Mouse (Mus musculus): Measurements from ENCODE around the gene Casp7. TPM values are rescaled to one million over a fixed set of nuclear protein-coding genes. Genes with fewer than 3 reads are reported as not detected.
A peak's percentile ranks its signal among the peaks of the same experiment; 100 is the strongest.
"Not testable (repeated sequence)": the region's sequence is repeated elsewhere in the genome, so short reads cannot be mapped to it uniquely, and the experiment has no call there.

The Casp7 gene
- polyA plus RNA-seq, 1 experiment, result 9.1 TPM

DNA sequence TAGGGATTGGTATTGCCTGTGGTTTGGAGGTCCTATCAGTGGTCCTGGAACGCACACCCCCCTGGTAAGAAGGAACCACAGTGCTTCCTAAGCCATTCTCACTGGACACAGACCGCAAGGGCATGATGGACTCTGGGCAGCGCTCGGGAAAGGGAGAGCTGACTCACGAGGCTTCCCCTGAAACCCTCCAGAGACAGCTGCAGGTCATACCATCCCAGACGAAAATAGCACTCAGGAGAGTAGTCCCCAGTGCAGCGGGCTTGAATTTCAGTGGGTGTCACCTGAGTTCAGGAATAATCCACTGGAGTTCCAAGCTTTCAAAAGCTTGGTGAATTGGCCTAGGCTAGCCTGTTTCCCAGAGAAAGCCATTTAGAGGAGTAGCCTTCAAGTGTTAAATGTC, 9.7 kb downstream of the Casp7 start:
- Histone ChIP-seq H3K36me3 (ENCODE audit: control insufficient read depth, insufficient read depth) (no peaks in the 10 kb centered on the region), H3K4me3 (ENCODE audit: insufficient read depth, poor library complexity, severe bottlenecking) (no peak overlapping the region)
- no peak for TF ChIP-seq MYOD1 (IDR thresholded peaks at IDR 0.05; ENCODE audit: control insufficient read depth, insufficient read length, low read depth)

DNA sequence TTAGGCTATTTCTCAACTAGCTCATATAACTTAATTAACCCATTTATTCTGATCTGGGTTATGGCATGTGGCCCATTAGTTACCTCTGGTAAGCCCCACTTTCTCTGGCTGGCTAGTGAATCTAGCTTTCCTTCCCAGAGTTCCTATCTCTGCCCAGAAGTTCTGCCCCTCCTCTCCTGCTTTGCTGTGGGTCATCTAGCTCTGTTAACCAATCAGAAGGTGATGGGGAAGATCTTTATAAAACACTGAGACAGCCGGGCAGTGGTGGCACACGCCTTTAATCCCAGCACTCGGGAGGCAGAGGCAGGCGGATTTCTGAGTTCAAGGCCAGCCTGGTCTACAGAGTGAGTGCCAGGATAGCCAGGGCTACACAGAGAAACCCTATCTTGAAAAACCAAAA, 13.0 kb downstream of the Casp7 start:
- H3ac ChIP-seq (ENCODE audit: control insufficient read depth, insufficient read length, low read depth); H3K79me2 ChIP-seq (ENCODE audit: control insufficient read depth, insufficient read depth); H3K79me3 ChIP-seq (ENCODE audit: low read depth); H3K36me3 ChIP-seq (ENCODE audit: control insufficient read depth, insufficient read depth); H3K4me3 ChIP-seq (ENCODE audit: insufficient read depth, poor library complexity, severe bottlenecking); H3K27me3 ChIP-seq (ENCODE audit: control insufficient read depth, insufficient read depth, insufficient read length): not testable (repeated sequence)

More for the DNA sequence above, 9.7 kb downstream of the Casp7 start:
- Histone ChIP-seq H3K79me3 (ENCODE audit: low read depth) (no peaks in the 10 kb centered on the region), H3K79me2 (ENCODE audit: control insufficient read depth, insufficient read depth) (no peaks in the 10 kb centered on the region), H3ac (ENCODE audit: control insufficient read depth, insufficient read length, low read depth) (no peak overlapping the region), H3K27me3 (ENCODE audit: control insufficient read depth, insufficient read depth, insufficient read length) (no peaks in the 10 kb centered on the region)

DNA sequence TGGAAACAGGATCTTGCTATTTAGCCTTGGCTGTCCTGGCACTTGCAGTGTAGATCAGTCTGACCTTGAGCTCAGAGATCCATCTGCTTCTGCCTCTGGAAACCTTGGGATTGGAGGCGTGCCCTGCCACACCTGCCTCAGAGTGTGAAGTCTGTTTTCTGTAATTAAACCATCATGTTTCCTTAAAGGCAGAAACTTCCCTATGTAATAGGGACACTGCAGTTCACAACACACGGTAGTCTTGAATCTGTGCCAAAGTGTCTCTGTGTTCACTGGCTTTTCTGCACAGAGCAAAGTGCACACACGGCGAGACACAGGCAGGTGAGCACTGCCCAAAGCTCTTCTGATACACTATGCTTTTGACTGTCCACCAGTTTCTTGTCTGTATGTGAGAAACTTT, 21.5 kb downstream of the Casp7 start:
- H3K79me2 ChIP-seq (ENCODE audit: control insufficient read depth, insufficient read depth), result no peaks in the 10 kb centered on the region
- H3ac ChIP-seq (ENCODE audit: control insufficient read depth, insufficient read length, low read depth), result no peak overlapping the region
- no peaks in the 10 kb centered on the region for H3K36me3 ChIP-seq (ENCODE audit: control insufficient read depth, insufficient read depth)
- H3K79me3 ChIP-seq (ENCODE audit: low read depth), result no peaks in the 10 kb centered on the region
- no peak for TF ChIP-seq CTCF (IDR thresholded peaks at IDR 0.05; ENCODE audit: control insufficient read depth, insufficient read depth, insufficient read length)
- TF ChIP-seq MAX (IDR thresholded peaks at IDR 0.05), result no peak
- TF ChIP-seq USF1 (IDR thresholded peaks at IDR 0.05; ENCODE audit: low read depth), result no peak
- TF ChIP-seq FOSL1 (IDR thresholded peaks at IDR 0.05; ENCODE audit: insufficient read depth, low read length, poor library complexity, severe bottlenecking), result no peak
- no peak for TF ChIP-seq MYOD1 (IDR thresholded peaks at IDR 0.05; ENCODE audit: control insufficient read depth, insufficient read length, low read depth)
- H3K4me3 ChIP-seq (ENCODE audit: insufficient read depth, poor library complexity, severe bottlenecking), result no peak overlapping the region
- H3K27me3 ChIP-seq (ENCODE audit: control insufficient read depth, insufficient read depth, insufficient read length), result no peaks in the 10 kb centered on the region

DNA sequence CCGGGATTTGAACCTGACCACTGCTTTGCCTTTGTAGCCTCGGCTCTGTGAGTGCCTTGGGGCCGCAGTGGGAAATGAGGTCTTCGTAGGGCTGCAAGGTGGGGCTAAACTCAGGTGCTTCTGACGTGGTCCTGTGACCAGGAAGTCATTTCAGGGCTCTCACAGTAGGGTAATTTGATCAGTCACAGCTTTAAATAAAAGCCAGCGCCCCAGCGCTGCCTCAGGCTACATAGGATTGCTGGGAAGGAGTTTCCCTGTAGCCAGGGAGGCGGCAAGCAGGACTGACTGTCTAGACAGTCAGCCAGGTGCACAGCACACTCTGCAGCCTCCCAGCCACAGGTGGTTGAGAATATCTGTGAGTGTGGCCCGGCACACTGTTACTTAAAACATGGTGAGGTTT, 22.5 kb downstream of the Casp7 start:
- Histone ChIP-seq H3K27me3 (ENCODE audit: control insufficient read depth, insufficient read depth, insufficient read length) (no peaks in the 10 kb centered on the region), H3K4me3 (ENCODE audit: insufficient read depth, poor library complexity, severe bottlenecking) (no peak overlapping the region), H3K79me2 (ENCODE audit: control insufficient read depth, insufficient read depth) (no peaks in the 10 kb centered on the region), H3K79me3 (ENCODE audit: low read depth) (no peaks in the 10 kb centered on the region), H3ac (ENCODE audit: control insufficient read depth, insufficient read length, low read depth) (no peak overlapping the region), H3K36me3 (ENCODE audit: control insufficient read depth, insufficient read depth) (no peaks in the 10 kb centered on the region)
- TF ChIP-seq USF1 (IDR thresholded peaks at IDR 0.05; ENCODE audit: low read depth) (no peak), MYOD1 (IDR thresholded peaks at IDR 0.05; ENCODE audit: control insufficient read depth, insufficient read length, low read depth) (no peak), CEBPB (IDR thresholded peaks at IDR 0.05; ENCODE audit: low read depth) (no peak), CTCF (IDR thresholded peaks at IDR 0.05; ENCODE audit: control insufficient read depth, insufficient read depth, insufficient read length) (no peak), MYOG (IDR thresholded peaks at IDR 0.05; ENCODE audit: control insufficient read depth, extremely low read depth, insufficient read length) (no peak), FOSL1 (IDR thresholded peaks at IDR 0.05; ENCODE audit: insufficient read depth, low read length, poor library complexity, severe bottlenecking) (no peak), MAX (IDR thresholded peaks at IDR 0.05) (no peak)

DNA sequence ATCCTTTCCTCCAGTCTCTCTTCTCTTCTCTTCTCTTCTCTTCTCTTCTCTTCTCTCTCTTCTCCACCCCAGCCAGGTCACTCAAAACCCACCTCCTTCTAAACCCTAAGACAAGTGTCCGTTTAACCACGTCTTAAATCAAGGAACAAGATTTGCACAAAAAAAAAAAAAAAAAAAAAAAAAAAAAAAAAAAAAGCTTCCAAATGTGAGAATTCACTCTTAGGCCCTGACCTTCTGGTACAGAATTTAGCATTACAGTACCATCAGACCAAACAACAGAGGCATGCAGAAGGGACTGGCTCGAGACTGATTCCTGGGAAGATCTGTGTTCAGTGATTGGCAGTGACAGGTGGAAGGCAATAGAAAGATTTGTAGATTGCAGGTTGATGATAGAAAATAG, 23.4 kb downstream of the Casp7 start:
- no peak for TF ChIP-seq MYOG (IDR thresholded peaks at IDR 0.05; ENCODE audit: control insufficient read depth, extremely low read depth, insufficient read length)
- no peak for TF ChIP-seq USF1 (IDR thresholded peaks at IDR 0.05; ENCODE audit: low read depth)
- TF ChIP-seq CTCF (IDR thresholded peaks at IDR 0.05; ENCODE audit: control insufficient read depth, insufficient read depth, insufficient read length), result no peak
- Histone ChIP-seq H3K79me2 (ENCODE audit: control insufficient read depth, insufficient read depth) (no peaks in the 10 kb centered on the region), H3K36me3 (ENCODE audit: control insufficient read depth, insufficient read depth) (no peaks in the 10 kb centered on the region), H3K4me3 (ENCODE audit: insufficient read depth, poor library complexity, severe bottlenecking) (no peak overlapping the region), H3K27me3 (ENCODE audit: control insufficient read depth, insufficient read depth, insufficient read length) (no peaks in the 10 kb centered on the region), H3K79me3 (ENCODE audit: low read depth) (no peaks in the 10 kb centered on the region), H3ac (ENCODE audit: control insufficient read depth, insufficient read length, low read depth) (no peak overlapping the region)

DNA sequence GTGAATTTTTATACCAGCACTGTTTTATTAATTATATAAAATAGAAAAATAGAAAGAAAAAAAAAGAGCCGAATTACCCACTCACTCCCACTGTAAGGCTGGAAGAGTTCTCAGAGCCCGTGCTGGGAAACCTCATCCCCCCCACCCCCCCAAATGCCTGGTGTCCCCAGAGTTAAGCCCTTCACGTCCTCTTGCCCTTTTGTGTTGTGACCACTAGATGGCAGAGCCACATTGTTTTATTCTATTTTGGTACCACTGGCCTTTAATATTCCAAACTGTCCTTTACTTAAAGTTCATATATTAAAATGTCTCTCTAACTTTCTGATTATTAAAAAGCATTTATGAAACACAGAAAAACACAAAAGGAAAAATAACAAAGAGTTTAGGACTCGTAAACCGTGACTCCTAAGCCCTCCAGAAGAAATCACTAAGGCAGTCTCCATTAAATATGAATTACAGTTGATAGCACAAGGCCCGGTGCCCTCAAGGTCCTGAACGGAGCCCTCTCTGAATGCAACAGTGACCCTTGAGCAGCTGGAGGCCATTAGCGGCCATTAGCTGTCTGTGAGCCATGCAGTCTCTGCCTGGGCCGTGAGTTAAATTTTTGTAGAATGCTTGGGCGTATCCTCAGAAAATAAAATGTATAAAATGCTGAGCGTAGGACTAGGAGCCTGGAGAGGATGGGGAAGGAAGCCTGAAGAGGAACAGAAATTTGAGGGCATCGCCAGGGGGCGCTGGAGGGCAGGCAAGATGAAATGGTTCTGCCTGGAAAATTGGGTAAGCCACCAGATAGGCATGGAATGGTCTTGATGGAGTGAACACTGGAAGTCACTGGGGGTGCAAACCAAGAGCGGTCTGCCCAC, 25.8 kb downstream of the Casp7 start:
- Histone ChIP-seq H3ac (ENCODE audit: control insufficient read depth, insufficient read length, low read depth) (peak overlapping the region; percentile 2), H3K79me3 (ENCODE audit: low read depth) (no peaks in the 10 kb centered on the region), H3K4me3 (ENCODE audit: insufficient read depth, poor library complexity, severe bottlenecking) (no peak overlapping the region), H3K36me3 (ENCODE audit: control insufficient read depth, insufficient read depth) (no peaks in the 10 kb centered on the region), H3K27me3 (ENCODE audit: control insufficient read depth, insufficient read depth, insufficient read length) (no peaks in the 10 kb centered on the region), H3K79me2 (ENCODE audit: control insufficient read depth, insufficient read depth) (no peaks in the 10 kb centered on the region)
- TF ChIP-seq CTCF (IDR thresholded peaks at IDR 0.05; ENCODE audit: control insufficient read depth, insufficient read depth, insufficient read length) (peak; percentile 60), MYOG (IDR thresholded peaks at IDR 0.05; ENCODE audit: control insufficient read depth, extremely low read depth, insufficient read length) (no peak)
